Mouse (Mus musculus) liver, embryonic 16.5 days (tissue): Measurements from ENCODE around the gene Zfp277. TPM values are rescaled to one million over a fixed set of nuclear protein-coding genes. Genes with fewer than 3 reads are reported as not detected.

Experiments used
- ATAC-seq: fragments of 200-750 bp; cut with Nextera tagmentation; 2 replicates; pipeline ENCODE4 v1.8.0; 2017; ENCODE audit warnings: low read depth, mild to moderate bottlenecking, moderate number of reproducible peaks, moderate library complexity
- H3K27ac ChIP-seq: fragments of 300-500 bp; sonication (generic); 2 replicates; pipeline ENCODE4 v1.5.1; 2014; ENCODE audit warnings: mild to moderate bottlenecking, low read length
- H3K27me3 ChIP-seq: fragments of 300-500 bp; sonication (generic); 2 replicates; pipeline ENCODE4 v1.6.1; 2014; ENCODE audit warnings: low read depth, low read length, mixed read lengths; ENCODE audit not compliant: control insufficient read depth, insufficient read depth
- H3K36me3 ChIP-seq: fragments of 300-500 bp; sonication (generic); 2 replicates; pipeline ENCODE4 v1.6.1; 2014; ENCODE audit warnings: mild to moderate bottlenecking; ENCODE audit not compliant: control insufficient read depth, insufficient read depth
- H3K4me1 ChIP-seq: fragments of 300-500 bp; sonication (generic); 2 replicates; pipeline ENCODE4 v1.6.1; 2014; ENCODE audit warnings: low read depth, low read length, mixed read lengths; ENCODE audit not compliant: control insufficient read depth
- H3K4me2 ChIP-seq: fragments of 300-500 bp; sonication (generic); 2 replicates; pipeline ENCODE4 v1.6.1; 2014; ENCODE audit warnings: low read depth, low read length, mixed read lengths
- H3K4me3 ChIP-seq: fragments of 300-500 bp; sonication (generic); 2 replicates; pipeline ENCODE4 v1.5.1; 2014; ENCODE audit warnings: low read depth, mild to moderate bottlenecking, low read length
- H3K9ac ChIP-seq: fragments of 300-500 bp; sonication (generic); 2 replicates; pipeline ENCODE4 v1.6.1; 2014; ENCODE audit warnings: low read depth, low read length
- H3K9me3 ChIP-seq: fragments of 300-500 bp; sonication (generic); replicated peaks from 2 replicates; pipeline ENCODE4 v1.6.1; 2016; ENCODE audit warnings: low read length; ENCODE audit not compliant: control insufficient read depth
- WGBS: fragments of 180-500 bp; shearing (Covaris S2); extraction: QIAGEN DNeasy Blood & Tissue Kit; methylation state at CpG from one replicate; pipeline ENCODE4 v1.1.7; 2014; ENCODE audit not compliant: insufficient replicate concordance; 5-methylcytosine and 5-hydroxymethylcytosine counted together
- polyA plus RNA-seq: library from polyadenylated mRNA; unstranded; fragments of >200 nt; fragmentation: Nextera tagmentation; extraction: Ambion mirVana; gene quantifications from 2 replicates; pipeline ENCODE4 v1.2.1, GENCODE M21; 2015

Zfp277 gene
- polyA plus RNA-seq, 1 experiment from 2014 or later, result 6.1 TPM

DNA sequence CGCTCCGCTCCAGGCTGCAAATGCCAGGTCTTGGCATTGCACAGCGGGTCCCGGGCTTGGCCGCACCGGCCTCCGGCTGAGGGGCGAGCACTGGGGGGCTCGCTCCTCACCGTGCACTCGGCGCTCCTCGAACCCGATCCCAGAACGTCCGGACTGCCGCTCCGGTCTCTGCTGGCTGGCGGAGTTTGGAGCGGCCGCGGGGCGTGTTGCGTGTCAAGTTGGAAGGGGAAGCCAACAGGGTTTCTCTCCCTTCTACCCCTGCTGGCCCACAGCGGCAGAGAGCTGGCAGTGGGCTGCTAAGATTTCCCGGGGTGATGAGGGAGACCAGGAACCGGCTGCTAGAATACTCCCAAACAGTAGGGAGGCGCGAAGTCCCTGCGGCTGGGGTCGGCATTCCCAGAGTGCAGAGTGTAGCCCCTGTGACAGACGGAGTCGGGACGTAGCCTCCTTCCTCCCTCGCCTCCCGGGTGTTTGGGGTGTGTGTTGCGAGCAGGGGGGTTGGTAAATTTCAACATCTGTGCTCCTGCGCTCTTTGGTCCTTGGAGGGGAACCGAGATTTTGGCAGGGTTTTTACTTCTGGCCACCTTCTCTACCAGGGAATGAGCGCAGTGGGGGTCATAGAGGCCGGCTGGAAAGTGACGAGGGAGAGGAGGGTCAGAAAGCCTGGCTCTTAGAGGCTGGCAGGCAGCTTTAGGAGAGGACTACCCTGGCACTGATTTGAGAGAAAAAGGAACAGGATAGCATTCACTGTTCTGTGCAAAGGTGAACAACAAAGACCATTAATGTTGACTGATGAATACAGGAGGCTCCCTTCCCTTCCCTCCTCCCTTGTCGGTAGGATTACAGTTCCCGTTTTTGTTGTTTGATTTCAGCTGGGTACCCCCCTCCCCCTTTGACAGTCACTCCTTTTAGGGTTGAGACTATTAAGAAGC, 1.0 kb upstream of the Zfp277 start:
- ATAC-seq, result no peak
- no peak overlapping the region for H3K27ac ChIP-seq

DNA sequence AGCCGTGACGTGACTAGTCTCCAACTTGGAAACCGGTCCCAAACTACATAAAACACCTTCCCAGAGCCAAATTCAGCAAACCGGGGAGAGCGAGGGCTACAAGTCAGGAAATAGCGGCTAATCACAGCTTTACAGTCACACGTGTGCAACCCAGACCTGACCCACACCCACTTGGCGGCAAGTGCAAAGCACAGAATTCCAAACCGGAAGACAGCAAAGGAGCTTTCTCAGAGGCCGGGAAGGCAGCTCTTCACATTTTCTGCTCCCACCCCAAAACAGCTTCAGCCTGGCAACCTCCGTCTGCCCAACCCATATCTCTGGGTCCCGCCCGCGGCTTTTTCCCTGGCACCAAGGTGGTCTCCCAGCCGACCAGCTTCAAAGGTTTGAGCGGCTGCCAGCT, 496 bp downstream of the Zfp277 start:
- ATAC-seq, result peak; percentile 15; the same call in 1 of the 2 replicates
- Histone ChIP-seq H3K4me3 (peak overlapping the region; percentile 79), H3K9me3 (no peaks in the 10 kb centered on the region), H3K4me2 (peak overlapping the region; percentile 93), H3K4me1 (peaks cover 8% of the 10 kb centered on the region), H3K27me3 (peaks cover 31% of the 10 kb centered on the region), H3K9ac (peak overlapping the region; percentile 65), H3K36me3 (no peaks in the 10 kb centered on the region), H3K27ac (no peak overlapping the region)
- 1% methylated on average over 16 of the region's 16 CpGs for WGBS

More for the DNA sequence above, 1.0 kb upstream of the Zfp277 start:
- H3K4me2 ChIP-seq, result peak overlapping the region; percentile 93
- WGBS, result under 1% methylated on average over 44 of the region's 44 CpGs
- H3K27me3 ChIP-seq, result peaks cover 33% of the 10 kb centered on the region
- H3K9ac ChIP-seq, result peak overlapping the region; percentile 61
- peaks cover 8% of the 10 kb centered on the region for H3K4me1 ChIP-seq
- H3K4me3 ChIP-seq, result peak overlapping the region; percentile 79
- H3K9me3 ChIP-seq, result no peaks in the 10 kb centered on the region
- H3K36me3 ChIP-seq, result no peaks in the 10 kb centered on the region

DNA sequence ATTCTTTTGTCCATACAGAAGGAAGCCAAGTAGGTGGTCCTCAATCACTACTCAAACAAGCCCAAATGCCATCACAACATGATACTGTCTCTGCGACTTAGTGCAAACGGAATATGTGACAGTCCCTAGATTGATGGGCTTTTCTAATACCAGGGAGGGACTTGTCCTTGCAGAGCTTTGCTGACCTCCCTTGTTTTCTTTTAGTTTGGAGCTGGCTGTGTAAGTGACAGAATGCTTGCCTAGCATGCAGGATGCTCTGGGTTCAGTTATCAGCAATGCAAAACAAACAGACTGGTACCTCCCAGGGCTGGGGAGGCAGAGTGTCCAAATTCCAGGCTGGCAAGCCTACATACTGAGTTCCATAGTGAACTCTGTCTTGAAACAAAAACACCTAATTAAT, 7.7 kb downstream of the Zfp277 start:
- Histone ChIP-seq H3K9me3 (no peaks in the 10 kb centered on the region), H3K4me2 (no peak overlapping the region), H3K4me1 (no peaks in the 10 kb centered on the region), H3K9ac (no peak overlapping the region), H3K4me3 (no peak overlapping the region), H3K27me3 (no peaks in the 10 kb centered on the region), H3K27ac (no peak overlapping the region), H3K36me3 (no peaks in the 10 kb centered on the region)
- no peak for ATAC-seq
- WGBS, result 56% methylated on average over 2 of the region's 2 CpGs

DNA sequence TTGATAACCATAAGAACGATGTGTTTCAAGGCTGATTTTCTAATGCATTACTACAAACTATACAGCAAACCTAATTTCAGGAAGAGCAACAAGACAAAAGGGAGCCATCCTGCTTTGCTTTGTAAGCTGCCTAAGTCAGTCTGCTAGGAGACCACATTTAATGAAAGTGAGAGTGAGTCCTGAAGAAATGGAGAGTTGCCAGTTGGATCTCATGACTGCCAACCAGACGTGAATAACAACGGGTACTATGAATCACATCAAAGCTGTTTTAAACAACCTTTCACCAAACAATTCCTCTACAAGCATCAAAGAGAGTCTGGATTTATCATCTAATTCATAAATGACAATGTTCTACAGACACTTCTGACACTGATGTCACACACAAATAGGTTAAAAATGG, 11.6 kb downstream of the Zfp277 start:
- Histone ChIP-seq H3K9ac (no peak overlapping the region), H3K9me3 (no peaks in the 10 kb centered on the region), H3K36me3 (no peaks in the 10 kb centered on the region), H3K27me3 (no peaks in the 10 kb centered on the region), H3K4me3 (no peak overlapping the region), H3K4me2 (no peak overlapping the region), H3K27ac (no peak overlapping the region), H3K4me1 (no peaks in the 10 kb centered on the region)
- WGBS, result 47% methylated on average over 3 of the region's 3 CpGs
- no peak for ATAC-seq

DNA sequence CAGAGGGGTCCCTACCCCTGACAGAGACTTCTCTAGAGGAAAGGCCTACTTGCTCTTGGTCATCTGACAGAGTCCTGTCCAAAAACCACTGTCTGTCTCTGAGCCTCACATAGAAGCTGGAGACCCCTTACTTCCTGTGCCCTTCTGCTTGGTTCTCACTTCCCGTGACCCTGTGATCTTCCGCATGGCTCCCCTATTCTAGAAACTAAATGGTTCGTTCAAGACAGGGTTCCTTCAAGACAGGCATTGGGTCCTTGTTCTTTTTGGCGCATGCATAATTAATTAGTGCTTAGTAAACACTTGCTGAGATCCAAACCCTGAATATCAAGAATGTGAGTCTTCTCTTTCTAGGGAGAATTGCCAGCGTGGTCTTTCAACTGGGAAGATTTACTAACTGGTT, 14.6 kb downstream of the Zfp277 start:
- H3K4me3 ChIP-seq, result no peak overlapping the region
- H3K4me2 ChIP-seq, result no peak overlapping the region
- H3K9ac ChIP-seq, result no peak overlapping the region
- no peaks in the 10 kb centered on the region for H3K4me1 ChIP-seq
- no peaks in the 10 kb centered on the region for H3K27me3 ChIP-seq
- ATAC-seq, result no peak
- no peaks in the 10 kb centered on the region for H3K36me3 ChIP-seq
- 66% methylated on average over 5 of the region's 5 CpGs for WGBS
- H3K9me3 ChIP-seq, result no peaks in the 10 kb centered on the region
- no peak overlapping the region for H3K27ac ChIP-seq

DNA sequence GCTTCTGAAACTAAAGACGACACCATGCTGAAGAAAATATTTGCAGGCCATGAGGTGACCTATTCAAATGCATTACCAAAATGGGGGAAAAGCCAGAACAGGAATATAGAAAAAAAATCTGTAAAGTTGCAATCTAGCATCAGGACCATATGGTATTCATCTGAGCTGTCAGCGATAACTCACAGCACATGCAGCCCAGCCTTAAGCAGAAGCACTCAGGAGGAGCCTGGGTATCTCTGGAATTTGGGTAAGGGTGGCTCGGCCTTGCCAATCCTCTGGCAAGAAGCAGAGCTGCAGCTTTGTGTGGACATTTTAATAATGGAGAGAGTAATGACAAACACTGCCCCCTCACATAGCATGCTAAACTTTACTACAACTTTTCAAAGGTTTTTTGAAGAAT, 15.7 kb downstream of the Zfp277 start:
- ATAC-seq, result no peak
- 66% methylated on average over 3 of the region's 3 CpGs for WGBS
- no peaks in the 10 kb centered on the region for H3K27me3 ChIP-seq

DNA sequence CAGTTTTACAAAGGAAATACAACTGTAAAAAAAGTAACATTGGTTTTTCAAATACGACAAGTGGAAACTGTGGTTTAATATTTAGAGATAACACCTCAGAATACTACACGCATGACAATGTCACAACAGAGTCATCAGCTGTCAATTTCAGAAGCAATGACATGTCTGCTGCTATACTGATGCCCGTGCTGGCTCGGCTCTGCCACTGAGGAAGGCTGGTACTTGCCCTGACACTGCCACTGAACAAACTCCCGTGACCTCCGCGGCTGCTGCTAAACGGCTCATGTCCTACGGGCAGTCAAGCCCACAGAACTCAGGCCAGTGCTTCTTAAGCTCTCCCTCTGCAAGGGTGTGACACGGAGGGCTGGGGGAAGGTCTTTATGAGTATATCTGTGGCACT, 18.1 kb downstream of the Zfp277 start:
- H3K4me1 ChIP-seq, result no peaks in the 10 kb centered on the region
- H3K9me3 ChIP-seq, result no peaks in the 10 kb centered on the region
- 63% methylated on average over 10 of the region's 10 CpGs for WGBS
- no peaks in the 10 kb centered on the region for H3K27me3 ChIP-seq
- H3K4me2 ChIP-seq, result no peak overlapping the region
- no peak overlapping the region for H3K4me3 ChIP-seq
- H3K36me3 ChIP-seq, result no peaks in the 10 kb centered on the region
- no peak for ATAC-seq
- H3K27ac ChIP-seq, result no peak overlapping the region
- H3K9ac ChIP-seq, result no peak overlapping the region

More for the DNA sequence above, 15.7 kb downstream of the Zfp277 start:
- Histone ChIP-seq H3K27ac (no peak overlapping the region), H3K4me3 (no peak overlapping the region), H3K9ac (no peak overlapping the region), H3K4me1 (no peaks in the 10 kb centered on the region), H3K36me3 (no peaks in the 10 kb centered on the region), H3K9me3 (no peaks in the 10 kb centered on the region), H3K4me2 (no peak overlapping the region)

DNA sequence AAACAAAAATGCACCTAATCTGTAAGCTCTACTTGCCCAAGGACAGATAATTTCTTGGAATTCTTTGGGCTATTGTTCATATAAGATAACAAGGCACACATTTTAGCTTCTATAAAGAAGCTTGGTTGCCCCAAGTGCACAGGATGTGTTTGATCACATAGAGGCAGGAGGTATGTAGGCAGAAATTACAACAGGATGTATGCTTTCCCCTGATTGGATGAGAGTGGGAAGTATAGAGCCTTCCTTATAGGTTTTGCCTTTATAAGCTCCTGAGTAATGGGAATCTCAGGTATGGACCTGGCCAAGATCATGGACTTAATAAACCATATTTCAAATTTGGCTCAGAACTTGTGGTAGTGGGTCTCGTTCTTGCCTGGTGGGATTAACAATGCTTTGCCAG, 20.7 kb downstream of the Zfp277 start:
- no peak overlapping the region for H3K9ac ChIP-seq
- no peak overlapping the region for H3K4me2 ChIP-seq
- 55% methylated on average over 1 of the region's 1 CpGs for WGBS
- H3K9me3 ChIP-seq, result no peaks in the 10 kb centered on the region
- no peaks in the 10 kb centered on the region for H3K27me3 ChIP-seq
- H3K36me3 ChIP-seq, result no peaks in the 10 kb centered on the region
- no peak overlapping the region for H3K27ac ChIP-seq
- H3K4me1 ChIP-seq, result no peaks in the 10 kb centered on the region
- H3K4me3 ChIP-seq, result no peak overlapping the region
- no peak for ATAC-seq

DNA sequence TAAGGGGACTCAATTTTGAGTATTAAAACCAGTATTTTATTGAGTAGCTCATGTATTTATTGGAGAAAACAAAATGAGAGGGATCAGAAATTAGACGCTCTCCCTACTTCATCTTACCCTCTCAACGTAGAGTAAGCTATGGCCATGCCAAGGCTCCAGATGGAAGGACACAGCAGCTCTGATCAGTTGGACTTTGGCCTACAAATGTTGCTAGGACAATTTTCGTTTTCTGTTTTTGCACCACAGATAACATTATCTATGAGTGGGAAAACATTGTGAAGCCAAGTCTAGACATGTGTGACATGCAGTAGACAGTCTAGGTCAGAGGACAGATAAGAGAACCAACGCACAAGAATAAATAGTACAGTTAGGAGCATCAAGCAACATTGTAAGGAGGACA, 28.4 kb downstream of the Zfp277 start:
- no peak overlapping the region for H3K9ac ChIP-seq
- H3K4me3 ChIP-seq, result no peak overlapping the region
- H3K36me3 ChIP-seq, result no peaks in the 10 kb centered on the region
- no peaks in the 10 kb centered on the region for H3K27me3 ChIP-seq
- H3K27ac ChIP-seq, result no peak overlapping the region
- no peak for ATAC-seq
- no peak overlapping the region for H3K4me2 ChIP-seq
- H3K4me1 ChIP-seq, result no peaks in the 10 kb centered on the region
- H3K9me3 ChIP-seq, result no peaks in the 10 kb centered on the region
- WGBS, result 45% methylated on average over 4 of the region's 4 CpGs
